Mouse (Mus musculus) embryonic fibroblast, embryonic 13.5 days (primary cell): Measurements from ENCODE around the gene Pkp2.

Experiments used
- CTCF ChIP-seq: IDR thresholded peaks from 2 replicates; pipeline ENCODE4 v1.5.1; 2011; ENCODE audit warnings: mild to moderate bottlenecking, control low read depth, low read length, moderate library complexity, borderline replicate concordance; ENCODE audit not compliant: insufficient read depth
- POLR2A ChIP-seq: IDR thresholded peaks from 2 replicates; pipeline ENCODE4 v1.6.1; 2011; ENCODE audit warnings: low read depth, mild to moderate bottlenecking, control low read depth, low read length, moderate library complexity

DNA sequence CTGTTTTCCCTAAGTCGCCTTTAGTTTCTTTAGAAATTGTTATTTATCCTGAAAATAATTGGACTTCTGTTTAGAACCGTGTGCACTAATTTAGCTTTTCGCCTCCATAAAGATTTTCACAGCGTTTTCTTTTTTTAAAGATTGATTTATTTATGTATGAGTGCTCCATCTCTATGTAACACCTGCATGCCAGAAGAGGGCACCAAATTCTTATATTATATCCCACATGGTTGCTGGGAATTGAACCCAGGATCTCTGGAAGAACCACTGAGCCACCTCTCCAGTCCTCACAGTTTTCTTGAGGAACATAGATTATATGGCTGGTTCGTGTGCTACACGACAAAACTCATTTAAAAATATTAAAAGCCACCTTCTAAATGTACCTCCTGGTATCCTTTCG is 90.8 kb downstream of the Pkp2 start:
- TF ChIP-seq CTCF = no peak
- no peak for TF ChIP-seq POLR2A
